Mouse (Mus musculus): ENCODE measurements around the gene Efhc2.

Efhc2 gene

GRCm38 (mm10) chrX:17319126-17319583 lies at the start of gene Efhc2:
Gene Efhc2, minus strand, starts transcription at chrX:17319368.
- peak; percentile 48 for DNase-seq

DNA sequence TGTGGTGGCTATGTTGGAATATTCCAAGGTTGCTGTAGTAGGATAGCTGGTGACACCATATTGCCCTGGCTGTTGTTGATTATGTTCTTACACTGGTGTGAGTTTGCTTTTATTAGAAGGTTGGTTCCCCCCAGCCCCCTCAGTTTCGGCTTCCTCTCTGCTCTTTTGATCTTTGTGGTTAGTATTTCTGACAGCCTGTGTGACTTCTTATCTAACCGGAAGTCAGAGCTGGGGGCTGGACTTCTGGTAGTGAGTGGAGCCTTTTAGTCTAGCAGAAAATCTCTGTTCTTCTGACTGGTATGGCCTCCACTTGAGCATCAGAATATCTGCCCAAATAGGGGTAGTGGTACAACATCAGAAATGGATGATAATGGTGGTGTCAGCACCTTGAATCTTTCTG lies 45.9 kb upstream of the Efhc2 start:
- no peak for DNase-seq

DNA sequence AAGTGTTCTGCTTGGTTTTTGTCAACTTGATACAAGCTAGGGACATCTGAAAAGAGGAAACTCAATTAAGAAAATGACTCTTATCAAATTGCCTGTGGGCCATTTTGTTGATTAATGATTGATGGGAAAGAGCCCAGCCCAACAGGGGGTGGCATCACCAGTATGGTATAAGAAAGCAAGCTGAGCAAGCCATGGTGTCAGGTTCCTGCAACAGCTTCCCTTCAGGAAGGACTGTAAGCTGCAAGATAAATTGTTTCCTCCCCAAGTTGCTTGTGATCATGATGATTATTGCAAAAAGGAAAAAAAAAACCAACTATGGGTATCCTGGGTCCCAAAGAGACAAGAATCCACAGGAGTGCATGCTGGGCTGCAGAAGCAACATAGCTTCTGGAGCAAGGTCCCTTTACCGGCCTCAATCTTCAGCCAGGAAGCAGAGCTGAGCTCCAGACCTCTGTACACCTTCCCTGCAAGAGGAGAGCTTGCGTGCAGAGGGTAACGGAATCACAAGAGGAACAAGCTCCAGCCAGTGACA lies 18.8 kb downstream of the Efhc2 start:
- DNase-seq = no peak

DNA sequence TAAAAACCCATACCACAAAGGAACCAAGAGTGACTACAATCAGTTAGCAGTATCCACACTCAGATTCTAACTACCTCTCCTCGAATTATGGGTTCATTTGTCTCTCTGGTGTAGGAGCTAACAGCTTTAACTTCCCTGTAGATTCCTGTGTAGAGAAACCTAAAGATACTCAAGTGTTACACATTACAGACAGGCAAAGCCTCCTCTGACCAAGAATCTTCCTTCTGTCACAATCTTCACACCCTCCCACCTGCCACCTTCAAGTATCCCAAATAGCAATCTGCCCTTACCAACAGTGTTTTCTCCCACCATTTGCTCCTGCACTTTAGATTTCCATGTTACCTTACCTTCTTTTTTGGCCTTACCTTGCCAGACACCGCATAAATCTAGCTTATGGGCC lies 35.3 kb downstream of the Efhc2 start:
- DNase-seq = no peak

- DNase-seq = no peak
These were observed 94.0 kb downstream of the Efhc2 start for GRCm38 (mm10) chrX:17225141-17225540.

GRCm38 (mm10) chrX:17217451-17217850 lies 101.7 kb downstream of the Efhc2 start:
- DNase-seq = peak; percentile 1

GRCm38 (mm10) chrX:17213515-17213914 lies 105.7 kb downstream of the Efhc2 start:
- no peak for DNase-seq

GRCm38 (mm10) chrX:17175748-17176147 lies 143.4 kb downstream of the Efhc2 start:
- no peak for DNase-seq

- no peak for DNase-seq
These were observed 153.5 kb downstream of the Efhc2 start for GRCm38 (mm10) chrX:17165638-17166037.

Data from retina, postnatal 1 day (tissue).